Mouse (Mus musculus): Measurements from ENCODE around the gene Adgrl3. TPM values are rescaled to one million over a fixed set of nuclear protein-coding genes. Genes with fewer than 3 reads are reported as not detected.

Gene Adgrl3
- polyA plus RNA-seq, 1 experiment = 3.6 TPM

DNA sequence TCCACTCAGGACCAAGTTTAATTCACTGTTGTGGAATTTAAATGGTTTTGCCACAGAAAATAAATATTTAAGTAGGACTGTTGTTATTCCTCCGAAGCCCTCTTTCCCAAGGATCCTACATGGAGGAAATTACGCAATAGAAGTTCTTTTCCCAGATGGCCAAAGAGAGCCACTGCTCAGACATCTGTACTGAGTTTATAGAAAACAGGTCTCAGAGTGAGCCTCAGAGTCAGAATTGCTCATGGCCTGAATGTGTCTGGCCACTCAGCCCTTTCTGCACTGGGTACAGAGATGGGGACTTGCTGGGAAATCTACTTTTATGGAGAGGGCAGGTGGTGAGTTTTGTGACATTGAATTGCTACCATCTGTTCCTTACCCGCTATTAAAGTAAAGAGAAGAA, 74.7 kb downstream of the Adgrl3 start:
- H3K4me3 ChIP-seq (ENCODE audit: low read depth, low read length) = no peak overlapping the region
- H3K27ac ChIP-seq (ENCODE audit: insufficient read depth, low read depth, low read length) = no peak overlapping the region
- no peaks in the 10 kb centered on the region for H3K27me3 ChIP-seq (ENCODE audit: control insufficient read depth, insufficient read depth, low read length)
- TF ChIP-seq CTCF (IDR thresholded peaks at IDR 0.05; ENCODE audit: extremely low read depth, insufficient read length, insufficient replicate concordance, low read depth, low read length) = no peak
- TF ChIP-seq POLR2A (IDR thresholded peaks at IDR 0.05; ENCODE audit: low read depth, low read length) = no peak
- no peaks in the 10 kb centered on the region for H3K4me1 ChIP-seq (ENCODE audit: control insufficient read depth, insufficient read depth, insufficient read length, low read length)
- WGBS = 78% methylated on average over 3 of the region's 3 CpGs
- no peaks in the 10 kb centered on the region for H3K36me3 ChIP-seq (ENCODE audit: control insufficient read depth, insufficient read depth, low read length)

DNA sequence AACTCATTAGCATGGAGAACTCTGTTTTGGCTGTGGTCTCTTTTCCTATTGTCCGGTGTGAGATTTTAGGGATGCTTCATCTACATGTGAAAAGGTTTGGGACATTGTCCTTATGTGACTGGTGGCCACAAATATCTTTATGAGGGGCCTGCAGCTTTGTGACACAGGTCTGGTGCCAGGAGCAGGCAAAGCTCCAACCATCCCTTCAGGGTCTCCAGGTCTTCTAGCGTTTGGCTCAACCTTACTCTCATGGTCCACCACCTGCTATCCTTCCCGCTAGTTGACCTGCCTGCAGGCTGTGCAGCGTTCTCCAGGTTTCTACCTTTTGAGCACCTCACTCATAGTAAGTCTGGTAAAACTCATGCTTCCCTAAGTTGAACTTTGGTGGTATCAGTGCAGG, 77.2 kb downstream of the Adgrl3 start:
- H3K27me3 ChIP-seq (ENCODE audit: control insufficient read depth, insufficient read depth, low read length) = no peaks in the 10 kb centered on the region
- H3K27ac ChIP-seq (ENCODE audit: insufficient read depth, low read depth, low read length) = no peak overlapping the region
- no peaks in the 10 kb centered on the region for H3K36me3 ChIP-seq (ENCODE audit: control insufficient read depth, insufficient read depth, low read length)
- no peaks in the 10 kb centered on the region for H3K4me1 ChIP-seq (ENCODE audit: control insufficient read depth, insufficient read depth, insufficient read length, low read length)
- no peak overlapping the region for H3K4me3 ChIP-seq (ENCODE audit: low read depth, low read length)
- 91% methylated on average over 4 of the region's 4 CpGs for WGBS
- TF ChIP-seq POLR2A (IDR thresholded peaks at IDR 0.05; ENCODE audit: low read depth, low read length) (no peak), CTCF (IDR thresholded peaks at IDR 0.05; ENCODE audit: extremely low read depth, insufficient read length, insufficient replicate concordance, low read depth, low read length) (no peak)

DNA sequence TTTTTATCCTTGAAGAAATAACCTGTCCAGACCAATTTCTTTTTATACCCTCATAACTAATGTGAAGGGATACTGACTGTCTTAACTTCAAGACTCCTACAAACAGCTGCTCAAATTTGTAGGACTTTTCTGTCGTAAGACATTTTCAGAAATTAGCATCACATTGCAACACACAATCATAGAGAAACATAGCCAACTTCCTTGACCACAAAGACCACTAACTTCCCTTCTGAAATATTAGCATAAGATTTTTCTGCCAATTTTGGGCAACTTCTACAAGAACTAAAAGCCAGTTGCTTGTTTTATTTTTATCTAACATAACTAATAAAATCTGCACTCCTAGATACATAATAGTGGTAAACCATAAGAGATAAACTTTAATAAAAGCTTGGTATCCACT, 87.5 kb downstream of the Adgrl3 start:
- TF ChIP-seq POLR2A (IDR thresholded peaks at IDR 0.05; ENCODE audit: low read depth, low read length) (no peak), CTCF (IDR thresholded peaks at IDR 0.05; ENCODE audit: extremely low read depth, insufficient read length, insufficient replicate concordance, low read depth, low read length) (no peak)
- Histone ChIP-seq H3K4me3 (ENCODE audit: low read depth, low read length) (no peak overlapping the region), H3K27me3 (ENCODE audit: control insufficient read depth, insufficient read depth, low read length) (no peaks in the 10 kb centered on the region), H3K27ac (ENCODE audit: insufficient read depth, low read depth, low read length) (no peak overlapping the region), H3K36me3 (ENCODE audit: control insufficient read depth, insufficient read depth, low read length) (no peaks in the 10 kb centered on the region), H3K4me1 (ENCODE audit: control insufficient read depth, insufficient read depth, insufficient read length, low read length) (no peaks in the 10 kb centered on the region)
- 81% methylated on average over 1 of the region's 1 CpGs for WGBS

DNA sequence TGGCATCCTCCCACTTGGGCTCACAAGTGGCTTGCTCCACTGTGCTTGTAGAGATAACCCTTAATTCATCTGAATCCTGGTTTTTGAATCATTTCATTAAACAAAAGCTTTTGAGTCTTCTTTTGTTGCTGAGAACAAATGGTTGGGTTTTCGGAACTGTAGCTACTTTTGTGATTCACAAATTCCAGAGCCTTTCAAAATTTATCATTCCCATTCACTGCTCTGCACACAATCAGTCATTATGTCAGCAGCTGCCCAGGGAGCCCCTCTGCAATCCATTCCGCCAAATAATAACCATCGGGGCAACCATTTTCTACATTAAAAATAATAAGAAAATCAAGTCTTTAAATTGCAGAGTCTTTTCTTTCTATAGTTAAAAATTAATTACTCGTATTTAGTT, 104.5 kb downstream of the Adgrl3 start:
- H3K4me3 ChIP-seq (ENCODE audit: low read depth, low read length) = no peak overlapping the region
- no peaks in the 10 kb centered on the region for H3K4me1 ChIP-seq (ENCODE audit: control insufficient read depth, insufficient read depth, insufficient read length, low read length)
- H3K27me3 ChIP-seq (ENCODE audit: control insufficient read depth, insufficient read depth, low read length) = no peaks in the 10 kb centered on the region
- H3K36me3 ChIP-seq (ENCODE audit: control insufficient read depth, insufficient read depth, low read length) = no peaks in the 10 kb centered on the region
- no peak for TF ChIP-seq POLR2A (IDR thresholded peaks at IDR 0.05; ENCODE audit: low read depth, low read length)
- TF ChIP-seq CTCF (IDR thresholded peaks at IDR 0.05; ENCODE audit: extremely low read depth, insufficient read length, insufficient replicate concordance, low read depth, low read length) = no peak
- WGBS = 84% methylated on average over 4 of the region's 4 CpGs
- H3K27ac ChIP-seq (ENCODE audit: insufficient read depth, low read depth, low read length) = no peak overlapping the region

DNA sequence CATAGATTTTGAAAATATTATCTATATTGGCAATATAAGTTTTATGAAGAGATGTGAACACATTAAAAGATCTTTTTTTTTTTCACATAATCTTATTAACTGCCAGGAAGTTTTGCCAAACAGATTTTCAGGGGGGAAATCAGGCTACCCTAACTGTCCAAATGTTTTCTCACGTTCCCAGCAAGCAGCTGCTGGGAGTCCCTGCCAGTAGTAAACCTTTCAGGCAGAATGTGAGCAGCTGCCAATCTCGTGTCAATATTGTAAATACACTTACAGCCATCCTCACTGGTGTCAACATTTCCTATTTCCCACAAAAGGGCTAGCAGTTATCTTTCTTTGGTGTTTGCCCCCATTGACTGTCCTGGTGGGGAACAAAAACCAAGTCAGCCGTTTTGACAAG, 107.7 kb downstream of the Adgrl3 start:
- Histone ChIP-seq H3K4me3 (ENCODE audit: low read depth, low read length) (no peak overlapping the region), H3K27me3 (ENCODE audit: control insufficient read depth, insufficient read depth, low read length) (no peaks in the 10 kb centered on the region), H3K4me1 (ENCODE audit: control insufficient read depth, insufficient read depth, insufficient read length, low read length) (no peaks in the 10 kb centered on the region), H3K36me3 (ENCODE audit: control insufficient read depth, insufficient read depth, low read length) (no peaks in the 10 kb centered on the region), H3K27ac (ENCODE audit: insufficient read depth, low read depth, low read length) (no peak overlapping the region)
- no peak for TF ChIP-seq POLR2A (IDR thresholded peaks at IDR 0.05; ENCODE audit: low read depth, low read length)
- TF ChIP-seq CTCF (IDR thresholded peaks at IDR 0.05; ENCODE audit: extremely low read depth, insufficient read length, insufficient replicate concordance, low read depth, low read length) = no peak
- WGBS = 22% methylated on average over 3 of the region's 3 CpGs

DNA sequence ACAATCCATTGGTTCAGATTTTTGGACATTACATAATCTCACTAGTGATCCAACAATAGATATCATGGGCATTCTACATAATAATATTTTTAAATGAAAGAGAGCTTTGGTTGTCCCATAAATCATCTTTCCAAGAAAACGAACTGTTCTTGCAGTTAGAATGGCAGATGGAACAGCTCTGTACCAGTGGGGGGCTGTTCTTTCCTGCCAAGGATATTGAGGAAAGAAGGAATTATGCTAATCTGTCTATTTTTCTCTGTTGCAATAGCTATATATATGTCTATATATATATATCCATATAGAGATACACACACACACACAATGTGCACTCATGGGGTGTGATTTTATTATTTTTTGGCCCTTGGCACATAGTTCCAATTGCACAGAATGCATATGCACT, 116.5 kb downstream of the Adgrl3 start:
- Histone ChIP-seq H3K4me1 (ENCODE audit: control insufficient read depth, insufficient read depth, insufficient read length, low read length) (no peaks in the 10 kb centered on the region), H3K36me3 (ENCODE audit: control insufficient read depth, insufficient read depth, low read length) (no peaks in the 10 kb centered on the region), H3K27me3 (ENCODE audit: control insufficient read depth, insufficient read depth, low read length) (no peaks in the 10 kb centered on the region), H3K27ac (ENCODE audit: insufficient read depth, low read depth, low read length) (no peak overlapping the region), H3K4me3 (ENCODE audit: low read depth, low read length) (no peak overlapping the region)
- WGBS = 72% methylated on average over 1 of the region's 1 CpGs
- TF ChIP-seq CTCF (IDR thresholded peaks at IDR 0.05; ENCODE audit: extremely low read depth, insufficient read length, insufficient replicate concordance, low read depth, low read length) (no peak), POLR2A (IDR thresholded peaks at IDR 0.05; ENCODE audit: low read depth, low read length) (no peak)

DNA sequence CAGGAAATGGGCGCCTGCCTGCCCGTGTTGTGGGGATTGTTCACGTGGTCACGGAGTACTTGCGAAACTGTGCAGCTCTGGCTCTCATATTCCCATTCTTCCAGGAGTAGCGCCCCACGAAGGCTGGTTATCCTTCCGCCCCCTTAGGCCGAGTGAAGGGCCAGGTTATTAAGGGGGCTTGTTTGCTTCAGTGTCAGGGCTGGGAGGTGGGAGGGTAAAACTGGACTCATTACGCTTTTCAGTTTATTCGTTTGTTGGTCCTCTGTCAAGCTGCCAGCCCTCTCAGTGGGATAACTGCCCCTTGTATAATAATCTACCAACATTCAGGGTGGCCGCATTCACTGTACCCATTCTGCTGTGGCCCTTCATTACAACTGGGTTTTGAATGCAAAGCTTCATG, 135.9 kb downstream of the Adgrl3 start:
- no peaks in the 10 kb centered on the region for H3K36me3 ChIP-seq (ENCODE audit: control insufficient read depth, insufficient read depth, low read length)
- H3K27me3 ChIP-seq (ENCODE audit: control insufficient read depth, insufficient read depth, low read length) = no peaks in the 10 kb centered on the region
- TF ChIP-seq CTCF (IDR thresholded peaks at IDR 0.05; ENCODE audit: extremely low read depth, insufficient read length, insufficient replicate concordance, low read depth, low read length) (no peak), POLR2A (IDR thresholded peaks at IDR 0.05; ENCODE audit: low read depth, low read length) (no peak)
- H3K4me1 ChIP-seq (ENCODE audit: control insufficient read depth, insufficient read depth, insufficient read length, low read length) = no peaks in the 10 kb centered on the region
- no peak overlapping the region for H3K27ac ChIP-seq (ENCODE audit: insufficient read depth, low read depth, low read length)
- 81% methylated on average over 12 of the region's 12 CpGs for WGBS
- H3K4me3 ChIP-seq (ENCODE audit: low read depth, low read length) = no peak overlapping the region

DNA sequence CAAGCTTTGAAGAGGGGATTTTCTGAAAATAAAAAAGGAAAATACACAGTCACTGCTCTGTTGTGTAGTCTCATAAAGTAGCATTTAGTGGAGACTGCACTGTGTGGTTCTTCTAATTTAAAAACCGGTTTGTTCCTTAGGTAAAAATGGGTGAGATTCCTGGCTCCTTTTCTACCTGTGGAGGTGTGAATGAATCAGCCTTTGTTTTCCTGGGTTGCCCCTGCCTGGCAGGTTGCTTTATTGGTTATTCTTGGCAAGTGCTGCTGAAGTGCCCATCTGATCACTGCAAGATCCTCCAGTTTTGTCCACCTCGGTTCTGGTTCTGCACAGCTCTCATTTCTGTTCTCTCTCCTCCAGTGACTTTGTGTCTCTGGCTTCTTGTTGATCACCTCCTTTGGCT, 136.3 kb downstream of the Adgrl3 start:
- Histone ChIP-seq H3K4me1 (ENCODE audit: control insufficient read depth, insufficient read depth, insufficient read length, low read length) (no peaks in the 10 kb centered on the region), H3K27ac (ENCODE audit: insufficient read depth, low read depth, low read length) (no peak overlapping the region), H3K27me3 (ENCODE audit: control insufficient read depth, insufficient read depth, low read length) (no peaks in the 10 kb centered on the region), H3K36me3 (ENCODE audit: control insufficient read depth, insufficient read depth, low read length) (no peaks in the 10 kb centered on the region), H3K4me3 (ENCODE audit: low read depth, low read length) (no peak overlapping the region)
- TF ChIP-seq POLR2A (IDR thresholded peaks at IDR 0.05; ENCODE audit: low read depth, low read length) = no peak
- WGBS = 35% methylated on average over 2 of the region's 2 CpGs

Data from small intestine, adult 2 months (tissue).